Mouse (Mus musculus) liver, postnatal 0 days (tissue): Measurements from ENCODE around the gene Rexo2.

ENCODE experiments used
- CTCF ChIP-seq: sonication (generic); IDR thresholded peaks from 2 replicates; pipeline ENCODE4 v1.5.1; 2016; ENCODE audit warnings: antibody characterized with exemption, low read depth
- EP300 ChIP-seq: IDR thresholded peaks from 2 replicates; pipeline ENCODE4 v1.6.1; 2016; ENCODE audit warnings: antibody characterized with exemption, low read depth, mild to moderate bottlenecking

DNA sequence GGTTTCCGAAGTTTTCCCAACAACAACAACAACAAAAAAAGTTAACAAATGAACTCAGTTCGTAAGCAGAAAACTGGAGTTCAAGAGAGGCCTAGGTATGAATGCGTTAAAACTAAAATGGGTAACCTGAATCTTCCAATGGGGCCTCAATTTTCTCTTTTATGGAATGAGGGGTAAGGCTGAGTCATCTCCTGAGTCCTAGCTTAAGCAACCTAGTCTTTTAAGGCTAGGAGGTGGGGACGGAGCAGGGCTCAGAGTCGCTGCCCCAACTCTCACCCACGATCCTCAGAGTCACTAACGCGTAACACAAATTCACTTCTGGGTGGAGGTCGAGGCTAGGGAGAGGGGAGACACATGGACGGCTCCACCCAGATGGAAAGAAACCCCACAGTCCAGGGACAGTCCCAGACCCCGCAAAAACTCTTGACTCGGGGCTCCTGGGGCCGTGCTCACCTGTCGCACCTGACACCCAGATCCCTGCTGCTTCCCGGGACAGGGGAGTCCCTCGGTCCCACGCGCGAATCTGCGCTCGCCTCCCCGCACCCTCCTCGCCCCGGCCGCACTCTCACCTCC lies 499 bp downstream of the Rexo2 start:
- TF ChIP-seq CTCF: no peak
- no peak for TF ChIP-seq EP300
